Mouse (Mus musculus) CH12.LX (cell line): Measurements from ENCODE around the gene Dazap1. TPM values are rescaled to one million over a fixed set of nuclear protein-coding genes. Genes with fewer than 3 reads are reported as not detected.

ENCODE experiments used
- DNase-seq: peaks from one replicate; pipeline ENCODE4 v3.0.0-alpha.2; 2013; ENCODE audit errors: extremely low read depth
- H3K27ac ChIP-seq: 2 replicates; pipeline ENCODE4 v1.5.1; 2012; ENCODE audit warnings: low read depth, mild to moderate bottlenecking, control low read depth, moderate library complexity; ENCODE audit not compliant: insufficient read depth
- H3K27me3 ChIP-seq: replicated peaks from 2 replicates; pipeline ENCODE3; 2012; ENCODE audit warnings: inconsistent platforms
- H3K36me3 ChIP-seq, 2 experiments: replicated peaks in 1 of 2; 2 replicates each; pipeline versions ENCODE3 to v1.6.1; 2012; ENCODE audit warnings: inconsistent platforms in 1 of 2, low read length in 1 of 2, mild to moderate bottlenecking in 1 of 2, mixed read lengths in 1 of 2, moderate library complexity in 1 of 2; ENCODE audit not compliant: control insufficient read depth in 1 of 2, insufficient read depth in 1 of 2
- H3K4me1 ChIP-seq, 2 experiments: 2 replicates each; pipeline ENCODE4 v1.6.1; 2012; ENCODE audit warnings: inconsistent platforms in 1 of 2, moderate library complexity in 1 of 2; ENCODE audit not compliant: insufficient read depth in 2 of 2, control insufficient read depth in 1 of 2
- H3K4me2 ChIP-seq: 2 replicates; pipeline ENCODE4 v1.6.1; 2012; ENCODE audit warnings: low read depth, mild to moderate bottlenecking, control low read depth; ENCODE audit not compliant: poor library complexity, insufficient read depth, severe bottlenecking
- H3K4me3 ChIP-seq, 3 experiments: fragments of 150-350 bp in 1 of 3; sonication (generic) in 1 of 3; replicated peaks in 1 of 3; 2 replicates each; pipeline versions ENCODE3 to v1.5.1; 2011 to 2012; ENCODE audit warnings: low read depth in 2 of 3, low read length in 2 of 3, mild to moderate bottlenecking in 2 of 3, moderate library complexity in 2 of 3, control low read depth in 1 of 3, improper control_type of control experiment in 1 of 3, inconsistent platforms in 1 of 3, mixed read lengths in 1 of 3; ENCODE audit not compliant: poor library complexity in 1 of 3
- H3K79me2 ChIP-seq: replicated peaks from 2 replicates; pipeline ENCODE4 v1.6.1; 2012; ENCODE audit warnings: mild to moderate bottlenecking, moderate library complexity; ENCODE audit not compliant: control insufficient read depth, poor library complexity, insufficient read depth, severe bottlenecking; ENCODE audit errors: extremely low read depth
- H3K9ac ChIP-seq: 2 replicates; pipeline ENCODE4 v1.6.1; 2012; ENCODE audit warnings: low read depth, mild to moderate bottlenecking, control low read depth, moderate library complexity; ENCODE audit not compliant: insufficient read depth
- H3K9me3 ChIP-seq: replicated peaks from 2 replicates; pipeline ENCODE3; 2012; ENCODE audit warnings: low read length, inconsistent platforms, mixed read lengths
- BHLHE40 ChIP-seq: IDR thresholded peaks from 2 replicates; pipeline ENCODE4 v1.6.1; 2011; ENCODE audit warnings: mild to moderate bottlenecking, low read depth, low read length, improper control_type of control experiment
- CHD2 ChIP-seq: IDR thresholded peaks from 2 replicates; pipeline ENCODE4 v1.6.1; 2011; ENCODE audit warnings: low read length, improper control_type of control experiment
- E2F4 ChIP-seq: IDR thresholded peaks from 2 replicates; pipeline ENCODE4 v1.6.1; 2011; ENCODE audit warnings: low read depth, low read length, improper control_type of control experiment; ENCODE audit not compliant: insufficient replicate concordance
- EP300 ChIP-seq: IDR thresholded peaks from 2 replicates; pipeline ENCODE4 v1.6.1; 2011; ENCODE audit warnings: low read length, improper control_type of control experiment
- ETS1 ChIP-seq: conservative IDR thresholded peaks from 2 replicates; pipeline ENCODE4 v1.6.1; 2012; ENCODE audit warnings: low read depth, mild to moderate bottlenecking, inconsistent platforms, low read length, improper control_type of control experiment, moderate library complexity
- GABPA ChIP-seq: IDR thresholded peaks from 2 replicates; pipeline ENCODE4 v1.6.1; 2012; ENCODE audit warnings: low read depth, low read length, improper control_type of control experiment, inconsistent platforms; ENCODE audit not compliant: insufficient replicate concordance
- HCFC1 ChIP-seq: IDR thresholded peaks from 2 replicates; pipeline ENCODE4 v1.6.1; 2012; ENCODE audit warnings: low read depth, mild to moderate bottlenecking, inconsistent platforms, low read length, improper control_type of control experiment
- IRF4 ChIP-seq: IDR thresholded peaks from 2 replicates; pipeline ENCODE4 v1.6.1; 2014; ENCODE audit warnings: low read depth, mild to moderate bottlenecking, inconsistent platforms, low read length, improper control_type of control experiment
- JUN ChIP-seq: IDR thresholded peaks from 2 replicates; pipeline ENCODE4 v1.6.1; 2011; ENCODE audit warnings: low read depth, mild to moderate bottlenecking, low read length, improper control_type of control experiment, moderate library complexity; ENCODE audit not compliant: insufficient read depth
- KAT2A ChIP-seq: IDR thresholded peaks from 2 replicates; pipeline ENCODE4 v1.6.1; 2012; ENCODE audit warnings: low read length, improper control_type of control experiment, inconsistent platforms; ENCODE audit not compliant: insufficient replicate concordance
- MAZ ChIP-seq: IDR thresholded peaks from 2 replicates; pipeline ENCODE4 v1.6.1; 2012; ENCODE audit warnings: low read depth, mild to moderate bottlenecking, inconsistent platforms, low read length, improper control_type of control experiment, moderate library complexity
- MEF2A ChIP-seq: IDR thresholded peaks from 2 replicates; pipeline ENCODE4 v1.6.1; 2014; ENCODE audit warnings: low read depth, mild to moderate bottlenecking, inconsistent platforms, low read length, improper control_type of control experiment, borderline replicate concordance
- MXI1 ChIP-seq: IDR thresholded peaks from 2 replicates; pipeline ENCODE4 v1.6.1; 2011; ENCODE audit warnings: mild to moderate bottlenecking, low read depth, low read length, improper control_type of control experiment
- POLR2A ChIP-seq: IDR thresholded peaks from 2 replicates; pipeline ENCODE4 v1.6.1; 2011; ENCODE audit warnings: low read depth, mild to moderate bottlenecking, improper control_type of control experiment, low read length
- RCOR1 ChIP-seq: conservative IDR thresholded peaks from 2 replicates; pipeline ENCODE4 v1.6.1; 2012; ENCODE audit warnings: low read depth, mild to moderate bottlenecking, inconsistent platforms, low read length, improper control_type of control experiment
- SIN3A ChIP-seq: IDR thresholded peaks from 2 replicates; pipeline ENCODE4 v1.6.1; 2012; ENCODE audit warnings: low read length, improper control_type of control experiment, inconsistent platforms
- SMC3 ChIP-seq: IDR thresholded peaks from 2 replicates; pipeline ENCODE4 v1.6.1; 2011; ENCODE audit warnings: low read depth, low read length, improper control_type of control experiment
- TBP ChIP-seq: conservative IDR thresholded peaks from 2 replicates; pipeline ENCODE4 v1.6.1; 2011; ENCODE audit warnings: low read depth, low read length, improper control_type of control experiment
- TCF12 ChIP-seq: IDR thresholded peaks from 2 replicates; pipeline ENCODE4 v1.6.1; 2014; ENCODE audit warnings: low read depth, mild to moderate bottlenecking, inconsistent platforms, low read length, improper control_type of control experiment
- UBTF ChIP-seq: IDR thresholded peaks from 2 replicates; pipeline ENCODE4 v1.6.1; 2012; ENCODE audit warnings: low read depth, mild to moderate bottlenecking, inconsistent platforms, low read length, improper control_type of control experiment, moderate library complexity
- USF1 ChIP-seq: IDR thresholded peaks from 2 replicates; pipeline ENCODE4 v1.6.1; 2014; ENCODE audit warnings: low read depth, mild to moderate bottlenecking, inconsistent platforms, low read length, improper control_type of control experiment
- ZC3H11A ChIP-seq: IDR thresholded peaks from 2 replicates; pipeline ENCODE4 v1.6.1; 2012; ENCODE audit warnings: low read depth, mild to moderate bottlenecking, inconsistent platforms, low read length, improper control_type of control experiment
- ZKSCAN1 ChIP-seq: IDR thresholded peaks from 2 replicates; pipeline ENCODE4 v1.6.1; 2012; ENCODE audit warnings: low read depth, inconsistent platforms, low read length, improper control_type of control experiment, borderline replicate concordance
- ZNF384 ChIP-seq: IDR thresholded peaks from 2 replicates; pipeline ENCODE4 v1.6.1; 2012; ENCODE audit warnings: low read depth, low read length, improper control_type of control experiment, inconsistent platforms
- dilution Hi-C: fragments of 300-500 bp; cut with MboI; formaldehyde crosslinking; loops from 2 replicates; pipeline ENCODE4 v1.14.3; 2020; ENCODE audit warnings: low sequenced_read_pairs; ENCODE audit not compliant: extremely low pct_unique_long_range_greater_than_20kb, extremely low pct_ligation_motif_present
- in situ Hi-C: fragments of 300-500 bp; cut with MboI; formaldehyde crosslinking; loops from 3 replicates; pipeline ENCODE4 v1.14.3; 2019; ENCODE audit warnings: low sequenced_read_pairs, low pct_ligation_motif_present, low pct_unique_long_range_greater_than_20kb, mixed read lengths
- polyA plus RNA-seq: library from polyadenylated mRNA; unstranded; fragments of >175 nt; gene quantifications from 2 replicates; pipeline ENCODE4 v1.2.1, GENCODE M21; 2012; ENCODE audit warnings: low read depth; ENCODE audit not compliant: insufficient read length
- total RNA-seq, 2 experiments: library from RNA; depleted of rRNA; stranded (reverse); fragments of 300-350 nt in 1 of 2; fragments of >200 nt in 1 of 2; gene quantifications; 2 replicates each; pipeline ENCODE4 v1.2.3; 2012 to 2014

Dazap1 gene
- total and polyA plus RNA-seq, 3 experiments, result 162 to 236 (median 187) TPM

GRCm38 (mm10) chr10:80270099-80270498 is 8.8 kb downstream of the Dazap1 start:
- Histone ChIP-seq H3K4me1 (peaks cover 45 to 76% of the 10 kb centered on the region in 2 experiments), H3K27ac (peak overlapping the region; percentile 50), H3K79me2 (peaks cover 97% of the 10 kb centered on the region), H3K27me3 (no peaks in the 10 kb centered on the region), H3K36me3 (peaks cover 36 to 69% of the 10 kb centered on the region in 2 experiments), H3K9ac (no peak overlapping the region), H3K4me2 (0 out of 2 replicates have a peak overlapping the region, but pooled peaks have one; percentile 5), H3K9me3 (no peaks in the 10 kb centered on the region), H3K4me3 (no peak overlapping the region)
- dilution Hi-C loops (no loop called here), in situ Hi-C loops (no loop called here)
- DNase-seq, result no peak
- TF ChIP-seq SIN3A, result no peak
- TF ChIP-seq MAZ, result no peak
- no peak for TF ChIP-seq KAT2A
- no peak for TF ChIP-seq ZNF384

- H3K4me2 ChIP-seq, result peak overlapping the region; percentile 5; the same call in 1 of the 2 replicates
- in situ Hi-C loops, result no loop called here
- peaks cover 45 to 76% of the 10 kb centered on the region in 2 experiments for H3K4me1 ChIP-seq
- no peaks in the 10 kb centered on the region for H3K27me3 ChIP-seq
- peak overlapping the region; percentile 50 for H3K27ac ChIP-seq
- 0 out of 2 replicates have a peak overlapping the region, but pooled peaks have one; percentile 10 for H3K9ac ChIP-seq
- peaks cover 91% of the 10 kb centered on the region for H3K79me2 ChIP-seq
- TF ChIP-seq EP300 (no peak), RCOR1 (no peak), POLR2A (no peak), TBP (no peak), IRF4 (no peak)
- H3K9me3 ChIP-seq, result no peaks in the 10 kb centered on the region
- DNase-seq, result no peak
- peak overlapping the region in 1 of 3 experiments; percentile 9 for H3K4me3 ChIP-seq
- dilution Hi-C loops, result no loop called here
- peaks cover 39 to 74% of the 10 kb centered on the region in 2 experiments for H3K36me3 ChIP-seq
Measured at GRCm38 (mm10) chr10:80270734-80271181, 9.5 kb downstream of the Dazap1 start.

GRCm38 (mm10) chr10:80271186-80271843 is 10.0 kb downstream of the Dazap1 start:
- Histone ChIP-seq H3K36me3 (peaks cover 44 to 79% of the 10 kb centered on the region in 2 experiments), H3K4me1 (peaks cover 45 to 74% of the 10 kb centered on the region in 2 experiments), H3K4me3 (peak overlapping the region in 1 of 3 experiments; percentile 9), H3K27me3 (no peaks in the 10 kb centered on the region), H3K27ac (peak overlapping the region; percentile 50), H3K9ac (0 out of 2 replicates have a peak overlapping the region, but pooled peaks have one; percentile 10), H3K79me2 (peaks cover 85% of the 10 kb centered on the region), H3K4me2 (0 out of 2 replicates have a peak overlapping the region, but pooled peaks have one; percentile 5), H3K9me3 (no peaks in the 10 kb centered on the region)
- in situ Hi-C loops, result no loop called here
- peak; percentile 67 for DNase-seq
- dilution Hi-C loops, result no loop called here
- TF ChIP-seq MEF2A (no peak), ZNF384 (no peak), GABPA (no peak), MAZ (no peak), HCFC1 (no peak), USF1 (no peak), SMC3 (no peak), UBTF (no peak), TCF12 (no peak), ETS1 (peak; percentile 66), BHLHE40 (peak; percentile 70), E2F4 (no peak), KAT2A (no peak), ZC3H11A (no peak), SIN3A (peak; percentile 36; the same call in 1 of the 2 replicates), JUN (no peak), CHD2 (no peak), ZKSCAN1 (no peak), MXI1 (peak; percentile 85)
